Mouse (Mus musculus) cerebellum, postnatal 25 days (tissue): ENCODE data around the gene Mbl2.
"Not testable (repeated sequence)": the region's sequence is repeated elsewhere in the genome, so short reads cannot be mapped to it uniquely, and the experiment has no call there.

Source experiments
- DNase-seq, 2 experiments: peaks; one replicate each; pipeline ENCODE4 v3.0.0; 2021; ENCODE audit warnings: mixed read lengths in 2 of 2

Gene Mbl2

GRCm38 (mm10) chr19:30232691-30233090 lies at the start of gene Mbl2:
TSS of gene Mbl2 (plus strand) at chr19:30232942.
- no peak for DNase-seq

DNA sequence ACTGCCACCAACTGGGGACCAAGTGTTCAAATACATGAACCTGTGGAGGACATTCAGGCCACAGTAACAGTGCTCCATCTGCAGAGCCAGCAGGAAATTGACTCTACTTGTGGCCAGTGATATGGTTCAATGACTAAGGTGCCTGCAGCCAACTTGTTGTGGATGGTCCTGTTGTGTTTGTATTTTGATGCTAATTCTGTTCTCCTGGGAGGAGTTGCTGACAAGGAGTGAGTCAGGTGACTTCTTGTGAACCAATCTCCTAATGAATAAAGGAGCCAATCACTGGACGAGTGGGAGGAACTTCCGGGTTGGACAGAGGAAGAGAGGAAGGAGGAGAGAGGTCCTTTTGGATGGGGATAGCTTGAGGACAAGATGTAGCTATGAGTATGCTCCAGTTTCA lies 47.2 kb upstream of the Mbl2 start:
- DNase-seq: no peak

DNA sequence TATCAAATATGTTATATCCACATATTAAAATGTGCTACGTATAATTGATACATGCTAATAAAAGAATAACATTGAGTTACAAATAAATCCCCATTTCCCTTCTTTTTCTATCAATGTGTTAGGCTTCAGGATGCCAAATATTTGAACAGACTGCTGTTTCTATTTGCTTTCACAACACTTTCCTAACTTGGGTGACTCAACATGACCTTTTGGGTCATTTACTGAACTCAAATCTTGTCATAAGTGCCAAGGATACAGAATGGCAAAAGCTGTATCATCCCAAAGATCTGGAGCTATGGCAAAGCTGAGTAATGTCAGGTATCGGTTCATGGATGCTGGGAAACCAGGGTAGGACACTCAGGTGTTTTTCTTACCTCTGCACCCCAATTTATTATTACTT lies 45.5 kb upstream of the Mbl2 start:
- DNase-seq: no peak

- DNase-seq: no peak
Measured at GRCm38 (mm10) chr19:30194999-30195398, 37.7 kb upstream of the Mbl2 start.

GRCm38 (mm10) chr19:30202177-30202576 lies 30.6 kb upstream of the Mbl2 start:
- DNase-seq: no peak

DNA sequence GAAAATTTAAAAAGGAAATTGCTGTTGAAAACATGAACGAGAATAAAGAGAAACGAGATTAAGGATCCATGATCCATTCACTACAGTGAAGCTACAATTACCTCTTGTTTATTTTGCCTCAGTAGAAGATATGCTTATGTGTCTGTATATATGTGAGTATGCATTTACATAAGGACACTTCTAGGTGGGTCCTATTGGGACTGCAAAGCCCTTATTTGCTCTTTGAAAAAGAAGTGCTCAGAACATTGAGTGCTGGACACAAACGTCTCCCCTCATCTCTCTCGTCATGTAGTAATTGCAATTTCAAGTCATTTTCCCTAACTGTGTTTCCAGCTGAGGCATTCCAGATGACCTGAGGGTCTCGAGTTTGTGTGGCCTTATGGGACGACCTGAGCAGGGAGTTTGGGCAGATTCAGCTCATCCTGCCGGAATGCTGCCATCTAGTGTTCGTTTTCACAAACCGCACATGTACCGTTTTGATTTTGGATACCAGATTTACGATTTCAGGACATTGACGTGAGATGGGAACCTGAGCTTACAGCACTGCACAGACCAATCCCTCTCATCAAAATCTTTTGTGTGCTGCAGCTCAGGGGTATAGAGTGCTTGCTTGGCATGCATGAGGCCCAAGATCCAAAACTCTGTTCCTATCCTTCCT lies 27.5 kb upstream of the Mbl2 start:
- DNase-seq: peak; percentile 25 to 61

GRCm38 (mm10) chr19:30205874-30206273 lies 26.9 kb upstream of the Mbl2 start:
- no peak for DNase-seq

DNA sequence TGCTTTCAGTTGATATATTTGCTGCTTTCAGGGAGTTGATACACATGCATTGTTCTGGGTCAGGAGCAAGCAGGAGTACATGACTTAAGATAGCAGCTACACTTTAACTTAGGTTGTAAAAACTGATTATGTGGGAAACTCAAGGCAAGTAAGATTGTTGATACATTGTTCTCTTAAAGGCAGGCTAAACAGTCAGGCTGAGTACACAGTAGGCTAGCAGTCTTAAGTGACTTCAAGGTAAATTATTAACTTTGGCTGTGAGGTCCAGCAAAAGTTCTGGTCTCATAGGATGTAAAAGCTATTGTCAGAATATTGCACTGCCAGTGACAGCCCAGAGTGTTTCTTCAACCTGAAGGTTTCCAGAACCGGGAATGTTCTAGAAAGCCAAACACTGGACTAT lies 25.8 kb upstream of the Mbl2 start:
- no peak for DNase-seq

GRCm38 (mm10) chr19:30209006-30209405 lies 23.7 kb upstream of the Mbl2 start:
- not testable (repeated sequence) for DNase-seq

- no peak for DNase-seq
Measured at GRCm38 (mm10) chr19:30214026-30214425, 18.7 kb upstream of the Mbl2 start.

GRCm38 (mm10) chr19:30215736-30216135 lies 17.0 kb upstream of the Mbl2 start:
- DNase-seq: not testable (repeated sequence)

DNA sequence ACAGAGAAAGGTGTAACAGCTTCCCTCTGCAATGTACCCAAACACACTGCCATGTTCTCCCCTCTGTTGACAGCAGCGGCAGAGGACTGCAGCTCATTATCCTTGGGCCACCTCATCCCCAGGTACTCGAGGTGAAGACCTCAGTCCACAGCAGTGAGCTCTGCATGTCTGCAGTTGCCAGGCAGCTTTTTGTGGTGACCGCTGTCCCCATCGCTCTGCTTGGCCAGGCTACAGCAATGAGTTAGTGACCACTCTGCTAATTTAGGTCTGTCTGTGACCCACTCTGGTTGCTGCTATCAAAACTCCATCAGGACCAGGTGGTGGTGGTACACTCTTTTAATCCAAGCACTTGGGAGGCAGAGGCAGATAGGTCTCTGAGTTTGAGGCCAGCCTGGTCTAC lies 16.6 kb upstream of the Mbl2 start:
- no peak for DNase-seq

DNA sequence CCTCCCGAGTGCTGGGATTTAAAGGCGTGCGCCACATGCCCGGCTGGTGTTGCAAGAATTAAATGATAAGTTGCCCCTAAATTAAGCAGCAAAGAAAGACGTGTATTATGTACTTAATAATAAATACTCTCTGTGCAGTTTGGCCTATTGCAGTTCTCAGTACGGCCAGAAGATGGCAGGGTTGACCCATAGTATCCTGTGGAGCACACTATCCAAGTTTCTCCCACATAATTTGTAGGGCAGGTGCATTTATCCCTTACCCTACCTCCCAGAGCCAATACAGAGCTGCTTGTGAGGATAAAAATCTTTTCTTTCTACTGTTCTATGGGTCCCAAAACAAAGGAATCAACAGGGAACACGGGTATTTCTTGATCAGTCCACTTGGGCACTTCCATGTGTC lies 15.4 kb upstream of the Mbl2 start:
- DNase-seq: peak; percentile 43 to 76

- DNase-seq: not testable (repeated sequence)
Measured at GRCm38 (mm10) chr19:30222593-30222992, 10.1 kb upstream of the Mbl2 start.

DNA sequence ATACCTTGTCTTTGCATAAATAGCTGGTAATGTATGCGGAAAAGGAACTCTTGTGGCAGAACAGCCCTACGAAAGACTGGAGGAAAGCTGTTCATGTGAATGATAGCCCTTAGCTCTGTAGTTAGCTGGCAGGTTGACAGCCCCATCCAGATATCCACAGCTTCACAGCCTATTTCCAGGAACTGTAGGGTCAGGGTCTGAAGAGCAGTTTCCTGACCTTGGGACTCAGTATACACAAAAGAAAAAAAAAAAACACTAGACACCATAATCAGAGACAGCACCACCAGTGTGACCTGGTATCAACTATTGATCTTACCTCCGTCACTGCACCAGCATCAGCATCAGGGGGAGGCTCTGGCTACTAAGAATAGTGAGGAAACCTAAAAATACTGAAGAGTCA lies 3.3 kb upstream of the Mbl2 start:
- DNase-seq: no peak

DNA sequence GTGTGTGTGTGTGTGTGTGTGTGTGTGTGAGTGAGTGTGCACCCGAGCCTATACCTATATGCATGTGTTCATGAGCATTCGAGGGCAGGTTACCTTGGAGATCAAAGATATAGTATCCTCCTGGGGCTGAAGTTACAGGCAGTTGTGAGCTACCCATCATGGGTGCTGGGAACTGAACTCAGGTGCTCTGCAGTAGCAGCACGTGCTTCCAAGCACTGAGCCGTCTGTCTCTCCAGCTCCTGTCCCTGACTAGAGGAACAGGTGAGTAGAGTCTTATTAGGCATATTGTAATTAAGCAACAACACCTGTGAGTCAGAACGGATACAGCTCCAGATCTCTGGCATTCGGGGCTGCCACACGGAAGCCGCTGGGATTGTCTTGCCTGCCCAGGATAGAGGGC lies 1.7 kb downstream of the Mbl2 start:
- no peak for DNase-seq

DNA sequence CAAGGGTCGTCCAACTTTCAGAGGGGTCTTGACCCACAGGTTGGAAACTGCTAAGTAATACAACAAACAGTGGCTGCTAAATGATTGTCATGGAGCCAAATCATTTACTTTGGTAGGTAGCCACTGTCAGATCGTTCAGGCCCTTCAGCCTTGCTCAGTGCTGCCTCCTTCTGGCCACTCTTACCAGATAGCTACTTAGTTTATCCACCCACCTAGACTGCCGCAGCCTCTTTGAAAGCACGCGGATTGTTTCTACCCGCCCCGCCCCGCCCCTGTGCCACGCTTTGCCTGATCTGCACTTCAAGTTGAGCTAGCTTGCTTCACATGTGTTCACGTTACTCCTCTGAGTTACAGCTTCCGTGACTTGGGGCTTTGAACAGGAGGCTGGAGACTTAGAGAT lies 14.6 kb downstream of the Mbl2 start:
- DNase-seq: peak in 1 of 2 experiments; percentile 9

DNA sequence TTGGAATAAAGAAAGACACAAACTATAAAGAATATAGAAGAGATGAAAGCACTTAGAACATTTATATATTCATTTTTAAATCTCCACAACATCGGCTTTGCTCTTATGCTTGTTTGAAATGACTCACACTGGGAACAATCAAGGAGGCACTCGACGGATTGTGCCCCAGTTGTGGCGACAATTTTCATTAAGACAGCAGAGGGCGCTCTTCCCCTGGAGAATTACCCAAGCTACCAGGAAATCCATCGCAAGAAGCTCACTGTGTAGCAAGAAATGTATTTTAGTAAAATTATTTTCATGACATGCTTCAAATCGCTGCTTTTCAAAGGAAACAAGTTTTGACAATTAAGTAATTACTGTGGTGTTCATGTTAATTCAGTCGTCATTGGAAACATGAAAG lies 16.1 kb downstream of the Mbl2 start:
- peak; percentile 57 to 68 for DNase-seq

- DNase-seq: no peak
Measured at GRCm38 (mm10) chr19:30252253-30252652, 19.5 kb downstream of the Mbl2 start.

DNA sequence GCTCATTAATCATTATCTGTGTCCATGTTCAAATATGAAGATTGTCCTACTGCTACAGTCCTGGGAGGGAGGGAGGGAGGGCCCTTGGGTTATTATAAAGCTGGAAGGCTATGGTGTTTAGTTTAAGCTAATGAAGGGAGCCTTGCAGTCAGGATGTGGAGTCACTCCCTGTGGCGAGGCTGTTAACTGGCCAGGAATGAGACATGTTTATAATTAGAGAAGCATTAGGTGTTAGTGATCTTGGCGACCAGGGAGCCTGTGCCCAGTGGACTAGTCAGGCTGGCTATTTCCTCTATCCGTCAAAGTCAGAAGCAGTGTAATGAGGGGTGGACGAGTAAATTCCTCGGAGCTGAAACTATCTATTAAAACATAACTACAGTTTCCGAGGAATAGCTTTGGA lies 23.6 kb downstream of the Mbl2 start:
- no peak for DNase-seq

DNA sequence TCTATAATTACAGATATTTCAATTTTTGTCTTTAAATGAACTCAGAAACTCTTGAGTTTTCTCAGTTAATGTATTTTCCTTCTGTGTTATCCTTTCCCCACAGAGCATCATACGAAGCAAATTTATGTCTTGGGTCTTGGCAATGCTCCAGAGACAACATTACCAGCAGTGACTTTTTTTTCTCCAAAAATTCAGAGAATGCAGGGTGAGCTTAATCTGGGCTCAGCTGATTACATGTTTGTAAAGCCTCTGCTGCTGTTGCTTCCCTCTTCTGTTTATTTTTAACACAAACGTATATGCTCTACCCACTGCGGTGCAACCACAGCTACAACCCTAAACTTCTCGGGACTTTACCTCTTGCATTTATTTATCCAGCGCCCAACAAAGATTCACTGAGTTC lies 48.4 kb downstream of the Mbl2 start:
- no peak for DNase-seq

DNA sequence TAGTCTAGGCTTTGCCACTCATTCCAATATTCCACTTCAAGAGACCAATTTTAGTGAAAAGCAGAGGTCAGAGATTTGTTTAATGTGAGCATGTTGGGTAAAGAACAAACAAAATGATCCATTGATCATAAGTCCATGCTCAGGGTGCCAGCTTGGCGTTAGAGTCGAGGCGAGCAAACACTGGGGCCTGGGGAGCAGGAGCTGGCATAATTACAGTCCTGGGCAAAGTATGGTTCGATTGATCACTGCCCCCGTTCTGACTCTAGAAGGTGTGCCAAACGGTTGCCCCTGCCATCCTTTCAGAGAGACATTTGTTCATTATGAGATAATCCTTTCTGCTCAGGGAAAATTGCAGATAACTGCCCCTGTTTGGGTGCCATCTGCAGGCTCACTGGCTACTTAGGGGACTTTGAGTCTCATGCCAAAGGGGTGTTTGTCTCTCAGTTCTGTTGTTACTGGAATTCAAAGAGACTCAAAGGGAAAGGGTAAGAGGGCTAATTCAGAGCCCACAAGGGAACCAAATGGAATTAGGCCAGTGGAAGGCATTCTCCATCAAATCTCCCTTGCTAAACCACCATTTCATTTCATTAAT lies 55.3 kb downstream of the Mbl2 start:
- no peak for DNase-seq
